Comparison of ENCODE assay signal across 9 mouse cellular contexts in genomic region chr5:34139751-34140150, GRCm38 (mm10). TPM values are rescaled to one million over a fixed set of nuclear protein-coding genes. Genes with fewer than 3 reads are reported as not detected.
DNase-seq lines count a peak whose midpoint lies in the region; TF ChIP-seq lines count a peak whose summit lies in the region.
"Had no signal": no experiment of that assay in that cellular context is flagged by ENCODE, and none has a peak within 500 bp of the region (broad histone marks: within the 10 kb centered on the region; RNA-seq: fewer than 3 reads in every experiment).

No protein-coding gene starts in this region.

- peak; percentile 56 for TF ChIP-seq CTCF in bone marrow, adult 2 months (IDR thresholded peaks at IDR 0.05; ENCODE audit: control insufficient read depth, insufficient read depth, low read length)
- peak; percentile 80 for TF ChIP-seq CTCF in layer of hippocampus, adult 2 months (conservative IDR thresholded peaks at IDR 0.05)

- H3K4me3 ChIP-seq in bone marrow, adult 2 months (replicated peaks; ENCODE audit: control insufficient read depth, low read depth, low read length) = no peak overlapping the region
- H3K4me3 ChIP-seq in layer of hippocampus, adult 2 months = no peak overlapping the region
- H3K4me3 ChIP-seq: hindbrain, embryonic 15.5 days had no signal

- H3K4me1 ChIP-seq in bone marrow, adult 2 months (ENCODE audit: control insufficient read depth, insufficient read depth, low read length) = no peaks in the 10 kb centered on the region
- H3K4me1 ChIP-seq: hindbrain, embryonic 15.5 days had no signal

- no peak overlapping the region for H3K27ac ChIP-seq in bone marrow, adult 2 months (ENCODE audit: control insufficient read depth, insufficient read depth, low read depth, low read length, poor library complexity)
- no peak overlapping the region for H3K27ac ChIP-seq in layer of hippocampus, adult 2 months
- H3K27ac ChIP-seq: hindbrain, embryonic 15.5 days had no signal

- TF ChIP-seq POLR2A in bone marrow, adult 2 months (IDR thresholded peaks at IDR 0.05; ENCODE audit: borderline replicate concordance, control insufficient read depth, low read depth, low read length) = no peak

- DNase-seq in gastrocnemius, postnatal 10 days = peak; percentile 23
- no peak for DNase-seq in gastrocnemius, postnatal 25 days
- peak; percentile 11 for DNase-seq in B cell, adult 2 months
- DNase-seq in fibroblast of lung, adult 2 months (ENCODE audit: low read depth) = peak; percentile 26
- peak; percentile 10 to 45 for DNase-seq in layer of hippocampus, adult 2 months (ENCODE audit: low spot score in 2 of 2)
- DNase-seq in lung, postnatal 25 days (ENCODE audit: low spot score) = peak; percentile 46
- DNase-seq in thymus, postnatal 25 days = peak; percentile 70

- 0% methylated on average over 1 of the region's 1 CpGs for WGBS in bone marrow, adult 2 months

RNA-seq across cellular contexts. Expression of gene Poln, which starts 29.5 kb away (rescaled TPM):
- 1 to 10 TPM; 1.2 to 1.8 TPM for total RNA-seq in gastrocnemius, postnatal 10 days (2021)
- total RNA-seq in gastrocnemius, postnatal 25 days (2021) = under 1 TPM in 1 of 2 experiments, not detected in 1; 0.87 TPM
- 4.3 and 6.2 TPM in 2 replicates for polyA plus RNA-seq in bone marrow, adult 2 months (2011; ENCODE audit: insufficient read depth, insufficient read length, low replicate concordance, missing spikeins)
- total RNA-seq in layer of hippocampus, adult 2 months (2021) = 1 to 10 TPM in 1 of 2 experiments, under 1 TPM in 1; 0.61 to 1.0 TPM

RNA-seq across cellular contexts. Expression of gene Haus3, which starts 29.6 kb away (rescaled TPM):
- 1 to 10 TPM; 5.0 to 5.8 TPM for total RNA-seq in gastrocnemius, postnatal 10 days (2021)
- total RNA-seq in gastrocnemius, postnatal 25 days (2021) = 1 to 10 TPM; 3.4 to 3.7 TPM
- polyA plus RNA-seq in bone marrow, adult 2 months (2011; ENCODE audit: insufficient read depth, insufficient read length, low replicate concordance, missing spikeins) = 18.4 and 37.5 TPM in 2 replicates
- total RNA-seq in layer of hippocampus, adult 2 months (2021) = 1 to 10 TPM; 6.4 to 7.3 TPM

RNA-seq across cellular contexts. Expression of gene Mxd4, which starts 47.8 kb away (rescaled TPM):
- total RNA-seq in gastrocnemius, postnatal 10 days (2021) = 10 to 100 TPM; 57.0 to 58.8 TPM
- total RNA-seq in gastrocnemius, postnatal 25 days (2021) = 10 to 100 TPM; 27.2 to 43.3 TPM
- polyA plus RNA-seq in bone marrow, adult 2 months (2011; ENCODE audit: insufficient read depth, insufficient read length, low replicate concordance, missing spikeins) = 21.8 and 51.1 TPM in 2 replicates
- 10 to 100 TPM; 84.9 to 94.7 TPM for total RNA-seq in layer of hippocampus, adult 2 months (2021)
